ENCODE assay signal across 10 mouse cellular contexts in genomic region chr11:118791391-118791790, GRCm38 (mm10).
DNase-seq lines count a peak whose midpoint lies in the region; ATAC-seq lines count a peak whose summit lies in the region.
"Had no signal": no experiment of that assay in that cellular context is flagged by ENCODE, and none has a peak within 500 bp of the region (broad histone marks: within the 10 kb centered on the region; RNA-seq: fewer than 3 reads in every experiment).

No protein-coding gene starts in this region.

- H3K27me3 ChIP-seq in neural tube, embryonic 12.5 days (replicated peaks): no peaks in the 10 kb centered on the region
- H3K27me3 ChIP-seq in hindbrain, embryonic 14.5 days (ENCODE audit: control insufficient read depth, insufficient read depth, low read length): no peaks in the 10 kb centered on the region
- H3K27me3 ChIP-seq in liver, embryonic 11.5 days (replicated peaks; ENCODE audit: control insufficient read depth, insufficient read depth, low read length): no peaks in the 10 kb centered on the region
- H3K27me3 ChIP-seq: embryonic facial prominence, embryonic 13.5 days had no signal

- 0 out of 2 replicates have a peak overlapping the region, but pooled peaks have one; percentile 23 for H3K27ac ChIP-seq in neural tube, embryonic 12.5 days
- peak overlapping the region; percentile 96 for H3K27ac ChIP-seq in hindbrain, embryonic 14.5 days
- H3K27ac ChIP-seq in liver, embryonic 11.5 days (ENCODE audit: low read depth, low read length): no peak overlapping the region
- H3K27ac ChIP-seq: embryonic facial prominence, embryonic 13.5 days had no signal

- peaks cover 53% of the 10 kb centered on the region for H3K4me1 ChIP-seq in neural tube, embryonic 12.5 days
- peaks cover 46% of the 10 kb centered on the region for H3K4me1 ChIP-seq in hindbrain, embryonic 14.5 days (replicated peaks; ENCODE audit: control insufficient read depth, insufficient read depth, low read length)
- no peaks in the 10 kb centered on the region for H3K4me1 ChIP-seq in liver, embryonic 11.5 days (replicated peaks; ENCODE audit: control insufficient read depth, insufficient read depth, low read length)

- no peak overlapping the region for H3K9ac ChIP-seq in neural tube, embryonic 12.5 days
- no peak overlapping the region for H3K9ac ChIP-seq in hindbrain, embryonic 14.5 days
- H3K9ac ChIP-seq in liver, embryonic 11.5 days (ENCODE audit: low read depth, low read length): no peak overlapping the region
- H3K9ac ChIP-seq: embryonic facial prominence, embryonic 13.5 days had no signal

- no peak for DNase-seq in neural tube, embryonic 10.5 days (ENCODE audit: extremely low spot score, low spot score)
- peak; percentile 17 for DNase-seq in gastrocnemius, postnatal 14 days
- no peak for DNase-seq in hindbrain, embryonic 14.5 days (ENCODE audit: low spot score)
- peak; percentile 65 to 70 for DNase-seq in right cerebral cortex, postnatal 36 days (ENCODE audit: low spot score in 2 of 2)
- DNase-seq in ovary, postnatal 14 days (ENCODE audit: low spot score): no peak
- DNase-seq in liver, embryonic 11.5 days (ENCODE audit: low spot score): no peak
- DNase-seq: adrenal gland, postnatal 14 days had no signal

- no peaks in the 10 kb centered on the region for H3K9me3 ChIP-seq in neural tube, embryonic 12.5 days
- H3K9me3 ChIP-seq in hindbrain, embryonic 14.5 days (ENCODE audit: control insufficient read depth, low read length): no peaks in the 10 kb centered on the region; the same call in 1 of the 2 replicates
- H3K9me3 ChIP-seq in liver, embryonic 11.5 days (ENCODE audit: control insufficient read depth, low read length): no peaks in the 10 kb centered on the region

- no peaks in the 10 kb centered on the region for H3K36me3 ChIP-seq in neural tube, embryonic 12.5 days
- no peaks in the 10 kb centered on the region for H3K36me3 ChIP-seq in hindbrain, embryonic 14.5 days (replicated peaks; ENCODE audit: control insufficient read depth, insufficient read depth)
- no peaks in the 10 kb centered on the region for H3K36me3 ChIP-seq in liver, embryonic 11.5 days (ENCODE audit: control insufficient read depth, insufficient read depth, low read length)
- H3K36me3 ChIP-seq: embryonic facial prominence, embryonic 13.5 days had no signal

- no peak overlapping the region for H3K4me2 ChIP-seq in neural tube, embryonic 12.5 days (replicated peaks)
- no peak overlapping the region for H3K4me2 ChIP-seq in hindbrain, embryonic 14.5 days (replicated peaks)
- H3K4me2 ChIP-seq in liver, embryonic 11.5 days: no peak overlapping the region
- H3K4me2 ChIP-seq: embryonic facial prominence, embryonic 13.5 days had no signal

- ATAC-seq in neural tube, embryonic 12.5 days (ENCODE audit: low FRiP score, low read depth): no peak
- ATAC-seq in hindbrain, embryonic 14.5 days (ENCODE audit: low FRiP score): no peak
- ATAC-seq in liver, embryonic 11.5 days (replicated peaks; ENCODE audit: low FRiP score): no peak
- ATAC-seq: lung, postnatal 0 days had no signal

- intact Hi-C loops in gastrocnemius, postnatal 14 days (cut with DNase I; ENCODE audit: low total_unique reads): no loop called here

- 72% methylated on average over 6 of the region's 6 CpGs for WGBS in neural tube, embryonic 12.5 days
- 60% methylated on average over 6 of the region's 6 CpGs for WGBS in hindbrain, embryonic 14.5 days
- 67% methylated on average over 6 of the region's 6 CpGs for WGBS in liver, embryonic 11.5 days

- no peak overlapping the region for H3K4me3 ChIP-seq in neural tube, embryonic 12.5 days
- no peak overlapping the region for H3K4me3 ChIP-seq in hindbrain, embryonic 14.5 days (replicated peaks; ENCODE audit: low read length)
- H3K4me3 ChIP-seq in liver, embryonic 11.5 days (ENCODE audit: low read depth, low read length): no peak overlapping the region
- H3K4me3 ChIP-seq: embryonic facial prominence, embryonic 13.5 days had no signal

Comparison
In these comparisons a context has a peak if more than half of its experiments do, and no peak if none do; other contexts are left out.
1. DNase-seq: peak in gastrocnemius, postnatal 14 days (single experiment) and right cerebral cortex, postnatal 36 days (2 of 2); none in neural tube, embryonic 10.5 days (single experiment), hindbrain, embryonic 14.5 days (single experiment), ovary, postnatal 14 days (single experiment) and liver, embryonic 11.5 days (single experiment).